Mouse (Mus musculus) myocyte (in vitro differentiated cells): ENCODE measurements around the gene Olfr889. TPM values are rescaled to one million over a fixed set of nuclear protein-coding genes. Genes with fewer than 3 reads are reported as not detected.
"Not testable (repeated sequence)": the region's sequence is repeated elsewhere in the genome, so short reads cannot be mapped to it uniquely, and the experiment has no call there.

ENCODE experiments used
- H3K27me3 ChIP-seq: one replicate; pipeline ENCODE4 v1.6.1; 2011; ENCODE audit not compliant: control insufficient read depth, insufficient read depth, insufficient read length
- H3K36me3 ChIP-seq: one replicate; pipeline ENCODE4 v1.6.1; 2011; ENCODE audit not compliant: control insufficient read depth, insufficient read depth
- H3K4me2 ChIP-seq: one replicate; pipeline ENCODE4 v1.6.1; 2011; ENCODE audit warnings: low read depth, control low read depth
- H3K4me3 ChIP-seq: one replicate; pipeline ENCODE4 v1.5.1; 2011; ENCODE audit warnings: mild to moderate bottlenecking, control low read depth, moderate library complexity
- H3K79me2 ChIP-seq: one replicate; pipeline ENCODE4 v1.6.1; 2011; ENCODE audit not compliant: control insufficient read depth, insufficient read depth
- H3ac ChIP-seq: one replicate; pipeline ENCODE4 v1.6.1; 2011; ENCODE audit not compliant: control insufficient read depth, insufficient read length
- MAX ChIP-seq: IDR thresholded peaks from one replicate; pipeline ENCODE4 v1.6.1; 2011; ENCODE audit warnings: low read depth, mild to moderate bottlenecking, control low read depth
- POLR2A ChIP-seq: IDR thresholded peaks from one replicate; pipeline ENCODE4 v1.6.1; 2011; ENCODE audit warnings: low read depth, mild to moderate bottlenecking, control low read depth, moderate library complexity; ENCODE audit not compliant: insufficient read length
- REST ChIP-seq: IDR thresholded peaks from one replicate; pipeline ENCODE4 v1.6.1; 2011; ENCODE audit warnings: mild to moderate bottlenecking, control low read depth, moderate library complexity; ENCODE audit not compliant: insufficient read depth, insufficient read length
- SRF ChIP-seq: IDR thresholded peaks from one replicate; pipeline ENCODE4 v1.6.1; 2011; ENCODE audit warnings: low read depth; ENCODE audit not compliant: control insufficient read depth, insufficient read length
- TCF12 ChIP-seq: IDR thresholded peaks from one replicate; pipeline ENCODE4 v1.6.1; 2011; ENCODE audit warnings: mild to moderate bottlenecking, control low read depth; ENCODE audit not compliant: poor library complexity, insufficient read depth, severe bottlenecking
- TCF3 ChIP-seq: IDR thresholded peaks from one replicate; pipeline ENCODE4 v1.6.1; 2011; ENCODE audit warnings: low read depth, control low read depth; ENCODE audit not compliant: insufficient read length
- USF1 ChIP-seq: IDR thresholded peaks from one replicate; pipeline ENCODE4 v1.6.1; 2011; ENCODE audit warnings: low read depth, mild to moderate bottlenecking, control low read depth, moderate library complexity
- polyA plus RNA-seq: library from polyadenylated mRNA; unstranded; fragments of >200 nt; fragmentation: generic; extraction: Trizol; gene quantifications from one replicate; pipeline ENCODE4 v1.2.1, GENCODE M21; 2012; ENCODE audit warnings: missing spikeins

The Olfr889 gene
- not detected for polyA plus RNA-seq

- H3K36me3 ChIP-seq, result no peaks in the 10 kb centered on the region
- no peak within 1 kb of the TSS for H3K4me2 ChIP-seq
- TF ChIP-seq MAX, result no peak
- no peaks in the 10 kb centered on the region for H3K27me3 ChIP-seq
- H3K79me2 ChIP-seq, result no peaks in the 10 kb centered on the region
- no peak within 1 kb of the TSS for H3ac ChIP-seq
- H3K4me3 ChIP-seq, result no peak within 1 kb of the TSS
These were observed at the start of gene Olfr889 for GRCm38 (mm10) chr9:38114898-38115297. Olfr889 (plus strand) TSS chr9:38115198.

DNA sequence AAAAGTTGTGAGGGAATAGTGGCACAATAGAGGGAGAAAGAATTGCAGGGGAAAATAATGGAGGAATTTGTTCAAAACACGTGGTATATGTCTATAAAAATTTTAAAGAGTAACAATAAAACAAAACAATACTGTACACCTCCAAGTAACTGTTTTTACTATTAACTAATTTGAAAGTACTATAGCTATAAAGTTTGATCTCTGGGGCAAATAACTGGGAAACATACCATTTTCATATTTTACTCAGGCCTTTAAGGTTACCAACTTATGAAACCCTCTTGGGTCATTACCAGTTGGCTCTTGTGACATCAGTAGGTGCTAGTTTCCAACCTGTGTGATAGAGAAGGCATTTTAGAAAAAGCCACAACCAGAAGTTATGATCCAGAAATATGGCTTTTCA, 31.2 kb upstream of the Olfr889 start, which contains the start of gene Olfr887:
Gene Olfr887 (plus strand): TSS at position 301 of the 400 bp plus-strand sequence.
- Histone ChIP-seq H3K4me3 (no peak within 1 kb of the TSS), H3ac (no peak within 1 kb of the TSS), H3K36me3 (no peaks in the 10 kb centered on the region), H3K79me2 (no peaks in the 10 kb centered on the region), H3K4me2 (no peak within 1 kb of the TSS), H3K27me3 (no peaks in the 10 kb centered on the region)
- TF ChIP-seq TCF12 (no peak), USF1 (no peak)

- no peaks in the 10 kb centered on the region for H3K36me3 ChIP-seq
- no peaks in the 10 kb centered on the region for H3K79me2 ChIP-seq
- no peak within 1 kb of the TSS for H3ac ChIP-seq
- TF ChIP-seq TCF3, result no peak
- no peak for TF ChIP-seq REST
- no peak for TF ChIP-seq POLR2A
- TF ChIP-seq TCF12, result no peak
- TF ChIP-seq SRF, result no peak
- no peak for TF ChIP-seq USF1
- no peak within 1 kb of the TSS for H3K4me2 ChIP-seq
- H3K27me3 ChIP-seq, result no peaks in the 10 kb centered on the region
- no peak within 1 kb of the TSS for H3K4me3 ChIP-seq
These were observed 7.2 kb upstream of the Olfr889 start, which contains the start of gene Olfr888 for GRCm38 (mm10) chr9:38107828-38108227. Olfr888 (plus strand) TSS chr9:38108128.

DNA sequence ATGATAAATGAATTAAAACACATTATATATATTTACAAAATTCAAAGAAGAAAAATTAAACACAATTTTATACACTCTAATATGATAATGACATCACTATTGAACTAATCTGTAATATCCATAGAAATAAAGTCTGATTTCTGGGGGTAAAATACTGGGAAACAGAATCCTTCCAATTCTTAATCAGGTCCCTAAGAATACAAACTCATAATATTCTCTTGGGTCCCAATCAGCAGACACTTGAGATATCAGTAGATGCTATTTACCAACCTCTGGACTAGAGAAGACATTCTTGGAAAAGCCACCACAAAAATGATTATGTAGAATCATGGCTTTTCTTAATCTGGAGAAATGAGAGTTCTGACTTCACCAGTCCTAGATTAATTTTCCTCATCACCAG, 27.2 kb downstream of the Olfr889 start, which contains the start of gene Olfr890:
Gene Olfr890 (plus strand): TSS at position 301 of the 400 bp plus-strand sequence.
- TF ChIP-seq USF1 (no peak), POLR2A (no peak)
- no peaks in the 10 kb centered on the region for H3K79me2 ChIP-seq
- H3K27me3 ChIP-seq, result no peaks in the 10 kb centered on the region
- H3ac ChIP-seq, result no peak within 1 kb of the TSS
- H3K4me3 ChIP-seq, result no peak within 1 kb of the TSS
- no peak within 1 kb of the TSS for H3K4me2 ChIP-seq
- H3K36me3 ChIP-seq, result no peaks in the 10 kb centered on the region

DNA sequence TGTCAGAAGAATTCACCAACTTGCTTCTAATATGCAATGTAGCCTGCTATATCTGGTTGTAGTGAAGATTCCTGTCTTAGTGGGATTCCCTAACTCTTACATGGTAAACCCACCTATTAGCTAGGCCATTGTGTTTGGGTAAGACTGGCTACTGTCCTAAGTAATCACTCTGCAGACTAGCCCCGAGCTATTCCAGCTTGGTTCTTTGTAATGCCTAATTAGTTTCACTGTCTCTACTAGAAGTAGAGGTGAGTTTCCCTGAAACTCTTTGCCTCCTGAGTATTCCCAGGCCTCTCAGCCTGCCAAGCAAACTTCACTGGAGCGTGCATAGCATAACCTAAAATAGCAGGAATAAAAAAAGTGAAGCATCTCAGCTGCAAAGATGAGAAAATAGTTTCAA, 53.3 kb downstream of the Olfr889 start:
- not testable (repeated sequence) for H3K36me3 ChIP-seq, H3K79me2 ChIP-seq, H3K27me3 ChIP-seq, H3K4me3 ChIP-seq, H3K4me2 ChIP-seq, H3ac ChIP-seq

Other genes starting within 250 kb of the Olfr889 start
- gene Olfr145, start 218.5 kb upstream of the Olfr889 start, polyA plus RNA-seq, result not detected
- gene Olfr878, start 197.4 kb upstream of the Olfr889 start, polyA plus RNA-seq, result not detected
- not detected for gene Olfr881, start 123.4 kb upstream of the Olfr889 start, polyA plus RNA-seq
- not detected for gene Olfr883, start 89.4 kb upstream of the Olfr889 start, polyA plus RNA-seq
- gene Olfr884, start 68.6 kb upstream of the Olfr889 start, polyA plus RNA-seq, result not detected
- gene Olfr885, start 53.9 kb upstream of the Olfr889 start, polyA plus RNA-seq, result not detected
- gene Olfr887, start 31.1 kb upstream of the Olfr889 start, polyA plus RNA-seq, result not detected
- gene Olfr888, start 7.1 kb upstream of the Olfr889 start, polyA plus RNA-seq, result not detected
- gene Olfr890, start 27.3 kb downstream of the Olfr889 start, polyA plus RNA-seq, result not detected
- gene Olfr891, start 65.6 kb downstream of the Olfr889 start, polyA plus RNA-seq, result not detected
- not detected for gene Olfr893, start 93.2 kb downstream of the Olfr889 start, polyA plus RNA-seq
- not detected for gene Olfr894, start 102.9 kb downstream of the Olfr889 start, polyA plus RNA-seq
- not detected for gene Olfr143, start 137.6 kb downstream of the Olfr889 start, polyA plus RNA-seq
- not detected for gene Olfr895, start 152.7 kb downstream of the Olfr889 start, polyA plus RNA-seq
- gene Olfr896-ps1, start 175.9 kb downstream of the Olfr889 start, polyA plus RNA-seq, result not detected
- gene Olfr25, start 213.9 kb downstream of the Olfr889 start, polyA plus RNA-seq, result not detected
- gene Olfr898, start 233.2 kb downstream of the Olfr889 start, polyA plus RNA-seq, result not detected